ENCODE assay signal across 9 mouse cellular contexts in the genomic region with DNA sequence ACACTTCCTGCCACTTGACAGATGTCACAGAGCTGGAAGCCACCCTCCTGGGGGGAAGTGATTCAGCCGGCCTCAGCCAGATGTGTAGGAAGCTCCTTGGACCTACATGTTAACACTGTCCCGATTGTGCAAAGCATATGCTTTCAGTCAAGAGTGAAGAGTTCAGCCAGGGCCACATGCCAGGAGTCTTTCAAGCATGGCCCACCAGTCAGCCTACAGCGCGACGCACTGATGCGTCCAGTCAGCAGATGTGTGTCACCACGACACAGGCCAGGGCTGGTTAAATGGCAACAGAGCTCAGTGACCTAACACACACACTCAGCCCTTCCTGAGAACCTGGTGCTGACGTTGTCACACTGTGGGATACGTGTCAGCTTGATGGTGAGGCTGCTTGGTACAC. TPM values are rescaled to one million over a fixed set of nuclear protein-coding genes. Genes with fewer than 3 reads are reported as not detected.
DNase-seq lines count a peak whose midpoint lies in the region; ATAC-seq lines count a peak whose summit lies in the region.
"Had no signal": no experiment of that assay in that cellular context is flagged by ENCODE, and none has a peak within 500 bp of the region (broad histone marks: within the 10 kb centered on the region; RNA-seq: fewer than 3 reads in every experiment).

No protein-coding gene starts in this region.

- peak; percentile 25 to 31 for DNase-seq in heart, postnatal 10 days
- DNase-seq in heart, postnatal 36 days = no peak
- DNase-seq in Muller cell, postnatal 12 days (ENCODE audit: inconsistent ontology term) = peak; percentile 16
- DNase-seq in mesoderm, embryonic 11.5 days (ENCODE audit: low read depth, low spot score) = peak; percentile 72
- DNase-seq in layer of hippocampus, adult 8-10 months (ENCODE audit: low spot score in 2 of 2) = no peak
- DNase-seq: cerebellum, adult 11 months had no signal

- no peaks in the 10 kb centered on the region for H3K27me3 ChIP-seq in embryonic facial prominence, embryonic 15.5 days
- H3K27me3 ChIP-seq in intestine, embryonic 15.5 days (replicated peaks) = no peaks in the 10 kb centered on the region

- intact Hi-C loops in heart, postnatal 10 days (cut with DNase I) = no loop called here
- intact Hi-C loops in heart, postnatal 36 days (cut with DNase I) = no loop called here

- H3K4me3 ChIP-seq in embryonic facial prominence, embryonic 15.5 days (replicated peaks) = no peak overlapping the region
- no peak overlapping the region for H3K4me3 ChIP-seq in intestine, embryonic 15.5 days (replicated peaks)

- 21% methylated on average over 9 of the region's 9 CpGs for WGBS in embryonic facial prominence, embryonic 15.5 days
- WGBS in intestine, embryonic 15.5 days = 41% methylated on average over 9 of the region's 9 CpGs

- H3K27ac ChIP-seq in embryonic facial prominence, embryonic 15.5 days (replicated peaks) = no peak overlapping the region
- H3K27ac ChIP-seq in intestine, embryonic 15.5 days = no peak overlapping the region

- peak; percentile 39; the same call in 1 of the 2 replicates for ATAC-seq in embryonic facial prominence, embryonic 15.5 days (ENCODE audit: insufficient number of reproducible peaks, low FRiP score, low TSS enrichment, low read depth)
- no peak for ATAC-seq in intestine, embryonic 15.5 days
- no peak for ATAC-seq in frontal cortex, adult (ENCODE audit: low TSS enrichment)

- no peak overlapping the region for H3K9ac ChIP-seq in embryonic facial prominence, embryonic 15.5 days
- H3K9ac ChIP-seq in intestine, embryonic 15.5 days = no peak overlapping the region

- H3K4me2 ChIP-seq in embryonic facial prominence, embryonic 15.5 days (replicated peaks) = no peak overlapping the region
- H3K4me2 ChIP-seq in intestine, embryonic 15.5 days (replicated peaks) = no peak overlapping the region

- H3K9me3 ChIP-seq in embryonic facial prominence, embryonic 15.5 days (replicated peaks) = no peaks in the 10 kb centered on the region
- H3K9me3 ChIP-seq in intestine, embryonic 15.5 days = no peaks in the 10 kb centered on the region

- no peaks in the 10 kb centered on the region for H3K36me3 ChIP-seq in embryonic facial prominence, embryonic 15.5 days
- no peaks in the 10 kb centered on the region for H3K36me3 ChIP-seq in intestine, embryonic 15.5 days

- H3K4me1 ChIP-seq in embryonic facial prominence, embryonic 15.5 days = peaks cover 9% of the 10 kb centered on the region
- no peaks in the 10 kb centered on the region for H3K4me1 ChIP-seq in intestine, embryonic 15.5 days (replicated peaks)

RNA-seq across cellular contexts. Expression of gene Bnc1, which starts 37.6 kb away (rescaled TPM):
- total RNA-seq in heart, postnatal 10 days (2021) = 1 to 10 TPM; 1.8 to 2.9 TPM
- 1 to 10 TPM; 1.5 to 1.9 TPM for total RNA-seq in heart, postnatal 36 days (2021)
- polyA plus RNA-seq in embryonic facial prominence, embryonic 15.5 days (2015; fragmentation: Nextera tagmentation; extraction: Ambion mirVana) = 1.6 and 1.8 TPM in 2 replicates
- total RNA-seq in layer of hippocampus, adult 8-10 months (2022) = under 1 TPM in 2 of 4 experiments, not detected in 2; 0.10 to 0.11 TPM
- 2.8 and 3.7 TPM in 2 replicates for polyA plus RNA-seq in intestine, embryonic 15.5 days (2015; fragmentation: Nextera tagmentation; extraction: Ambion mirVana)

Comparison
In these comparisons a context has a peak if more than half of its experiments do, and no peak if none do; other contexts are left out.
1. DNase-seq: peak in heart, postnatal 10 days (2 of 2), Muller cell, postnatal 12 days (single experiment) and mesoderm, embryonic 11.5 days (single experiment); none in heart, postnatal 36 days (0 of 2) and layer of hippocampus, adult 8-10 months (0 of 2).